Mouse (Mus musculus) CD8-positive naive resting alpha-beta T cell, adult 2 months (primary cell): ENCODE data around the gene Lctl.

Source experiments
- DNase-seq, 2 experiments: peaks; one replicate each; pipeline ENCODE4 v3.0.0; 2022; ENCODE audit warnings: low read depth in 2 of 2, low spot score in 2 of 2

Gene Lctl

GRCm38 (mm10) chr9:64184166-64184840 is 67.4 kb downstream of the Lctl start:
- no peak for DNase-seq
